Comparison of ENCODE assay signal across 14 mouse cellular contexts in genomic region chr2:3683343-3683742, GRCm38 (mm10).
DNase-seq lines count a peak whose midpoint lies in the region; ATAC-seq lines count a peak whose summit lies in the region.
"Had no signal": no experiment of that assay in that cellular context is flagged by ENCODE, and none has a peak within 500 bp of the region (broad histone marks: within the 10 kb centered on the region; RNA-seq: fewer than 3 reads in every experiment).

No protein-coding gene starts in this region.

- 50% methylated on average over 5 of the region's 5 CpGs for WGBS in forebrain, embryonic 14.5 days
- 74% methylated on average over 5 of the region's 5 CpGs for WGBS in forebrain, embryonic 10.5 days
- WGBS in embryonic facial prominence, embryonic 15.5 days: 44% methylated on average over 5 of the region's 5 CpGs
- 65% methylated on average over 5 of the region's 5 CpGs for WGBS in limb, embryonic 15.5 days
- 46% methylated on average over 5 of the region's 5 CpGs for WGBS in neural tube, embryonic 14.5 days

- H3K9me3 ChIP-seq in forebrain, embryonic 14.5 days (replicated peaks; ENCODE audit: control insufficient read depth, low read length): no peaks in the 10 kb centered on the region
- no peaks in the 10 kb centered on the region for H3K9me3 ChIP-seq in forebrain, embryonic 10.5 days
- no peaks in the 10 kb centered on the region for H3K9me3 ChIP-seq in embryonic facial prominence, embryonic 15.5 days (replicated peaks)
- no peaks in the 10 kb centered on the region for H3K9me3 ChIP-seq in limb, embryonic 15.5 days
- no peaks in the 10 kb centered on the region for H3K9me3 ChIP-seq in neural tube, embryonic 14.5 days (ENCODE audit: control insufficient read depth, low read length)
- H3K9me3 ChIP-seq: liver, embryonic 15.5 days had no signal

- peaks cover 13% of the 10 kb centered on the region; the same call in 1 of the 2 replicates for H3K4me1 ChIP-seq in forebrain, embryonic 14.5 days (ENCODE audit: control insufficient read depth, insufficient read depth, low read length)
- peaks cover 19% of the 10 kb centered on the region for H3K4me1 ChIP-seq in forebrain, embryonic 10.5 days
- H3K4me1 ChIP-seq in embryonic facial prominence, embryonic 15.5 days: peaks cover 21% of the 10 kb centered on the region
- H3K4me1 ChIP-seq in limb, embryonic 15.5 days: peaks cover 8% of the 10 kb centered on the region; the same call in 1 of the 2 replicates
- no peaks in the 10 kb centered on the region for H3K4me1 ChIP-seq in neural tube, embryonic 14.5 days (ENCODE audit: control insufficient read depth, insufficient read depth, low read length)
- H3K4me1 ChIP-seq: liver, embryonic 15.5 days had no signal

- H3K9ac ChIP-seq in forebrain, embryonic 14.5 days (ENCODE audit: low read length): no peak overlapping the region
- H3K9ac ChIP-seq in embryonic facial prominence, embryonic 15.5 days: no peak overlapping the region
- no peak overlapping the region for H3K9ac ChIP-seq in limb, embryonic 15.5 days
- H3K9ac ChIP-seq in neural tube, embryonic 14.5 days (replicated peaks; ENCODE audit: low read depth, low read length): no peak overlapping the region
- H3K9ac ChIP-seq: liver, embryonic 15.5 days had no signal

- DNase-seq in forebrain, embryonic 14.5 days (ENCODE audit: low spot score): no peak
- no peak for DNase-seq in forebrain, embryonic 10.5 days (ENCODE audit: extremely low spot score, low spot score)
- no peak for DNase-seq in embryo, embryonic 10.5 days (ENCODE audit: low spot score)
- DNase-seq in frontal cortex, postnatal 10 days (ENCODE audit: low spot score in 2 of 2): no peak
- no peak for DNase-seq in layer of hippocampus, postnatal 14 days (ENCODE audit: low spot score in 2 of 2)
- DNase-seq: adrenal gland, postnatal 25 days; kidney, adult 18-20 months; lung, postnatal 36 days; right cerebral cortex, adult 18-20 months; thymus, adult 2 months had no signal

- H3K27me3 ChIP-seq in forebrain, embryonic 14.5 days (replicated peaks; ENCODE audit: control insufficient read depth, insufficient read depth, low read length): no peaks in the 10 kb centered on the region
- no peaks in the 10 kb centered on the region for H3K27me3 ChIP-seq in forebrain, embryonic 10.5 days (ENCODE audit: poor library complexity, severe bottlenecking)
- no peaks in the 10 kb centered on the region for H3K27me3 ChIP-seq in embryonic facial prominence, embryonic 15.5 days
- no peaks in the 10 kb centered on the region for H3K27me3 ChIP-seq in limb, embryonic 15.5 days
- H3K27me3 ChIP-seq in neural tube, embryonic 14.5 days (ENCODE audit: control insufficient read depth, insufficient read depth, low read length): no peaks in the 10 kb centered on the region
- H3K27me3 ChIP-seq: liver, embryonic 15.5 days had no signal

- no peaks in the 10 kb centered on the region for H3K36me3 ChIP-seq in forebrain, embryonic 14.5 days (ENCODE audit: control insufficient read depth, insufficient read depth, low read length)
- no peaks in the 10 kb centered on the region for H3K36me3 ChIP-seq in forebrain, embryonic 10.5 days (replicated peaks)
- no peaks in the 10 kb centered on the region for H3K36me3 ChIP-seq in embryonic facial prominence, embryonic 15.5 days
- H3K36me3 ChIP-seq in limb, embryonic 15.5 days: no peaks in the 10 kb centered on the region
- H3K36me3 ChIP-seq in neural tube, embryonic 14.5 days (ENCODE audit: control insufficient read depth, insufficient read depth, low read length): no peaks in the 10 kb centered on the region
- H3K36me3 ChIP-seq: liver, embryonic 15.5 days had no signal

- ATAC-seq in forebrain, embryonic 14.5 days: peak; percentile 26; the same call in 1 of the 2 replicates
- no peak; the same call in 1 of the 2 replicates for ATAC-seq in embryonic facial prominence, embryonic 15.5 days (ENCODE audit: insufficient number of reproducible peaks, low FRiP score, low TSS enrichment, low read depth)
- ATAC-seq in limb, embryonic 15.5 days (ENCODE audit: insufficient number of reproducible peaks, low FRiP score, low TSS enrichment, low read depth): no peak
- ATAC-seq in neural tube, embryonic 14.5 days (ENCODE audit: low read depth): peak; percentile 51; the same call in 1 of the 2 replicates

- H3K4me3 ChIP-seq in forebrain, embryonic 14.5 days (ENCODE audit: low read depth, low read length): no peak overlapping the region
- no peak overlapping the region for H3K4me3 ChIP-seq in forebrain, embryonic 10.5 days
- no peak overlapping the region for H3K4me3 ChIP-seq in embryonic facial prominence, embryonic 15.5 days (replicated peaks)
- no peak overlapping the region for H3K4me3 ChIP-seq in limb, embryonic 15.5 days
- H3K4me3 ChIP-seq in neural tube, embryonic 14.5 days (ENCODE audit: low read depth, low read length): no peak overlapping the region
- H3K4me3 ChIP-seq: liver, embryonic 15.5 days had no signal

- no peak overlapping the region for H3K27ac ChIP-seq in forebrain, embryonic 14.5 days (ENCODE audit: low read depth, low read length)
- H3K27ac ChIP-seq in forebrain, embryonic 10.5 days: no peak overlapping the region
- H3K27ac ChIP-seq in embryonic facial prominence, embryonic 15.5 days (replicated peaks): 0 out of 2 replicates have a peak overlapping the region, but pooled peaks have one; percentile 18
- peak overlapping the region; percentile 14; the same call in 1 of the 2 replicates for H3K27ac ChIP-seq in limb, embryonic 15.5 days
- H3K27ac ChIP-seq in neural tube, embryonic 14.5 days (ENCODE audit: low read depth, low read length): peak overlapping the region; percentile 24; the same call in 1 of the 2 replicates
- H3K27ac ChIP-seq: liver, embryonic 15.5 days had no signal

- no peak overlapping the region for H3K4me2 ChIP-seq in forebrain, embryonic 14.5 days (ENCODE audit: low read length)
- no peak overlapping the region; the same call in 1 of the 2 replicates for H3K4me2 ChIP-seq in embryonic facial prominence, embryonic 15.5 days (replicated peaks)
- H3K4me2 ChIP-seq in limb, embryonic 15.5 days: no peak overlapping the region
- H3K4me2 ChIP-seq in neural tube, embryonic 14.5 days (ENCODE audit: low read depth, low read length): no peak overlapping the region
- H3K4me2 ChIP-seq: liver, embryonic 15.5 days had no signal

Comparison
In these comparisons a context has a peak if more than half of its experiments do, and no peak if none do; other contexts are left out.
1. ATAC-seq: peak in forebrain, embryonic 14.5 days (single experiment) and neural tube, embryonic 14.5 days (single experiment); none in embryonic facial prominence, embryonic 15.5 days (single experiment) and limb, embryonic 15.5 days (single experiment).
2. H3K27ac ChIP-seq: peak in embryonic facial prominence, embryonic 15.5 days (single experiment), limb, embryonic 15.5 days (single experiment) and neural tube, embryonic 14.5 days (single experiment); none in forebrain, embryonic 14.5 days (single experiment) and forebrain, embryonic 10.5 days (single experiment).